Mouse (Mus musculus): ENCODE results near the gene Mmab.

DNA sequence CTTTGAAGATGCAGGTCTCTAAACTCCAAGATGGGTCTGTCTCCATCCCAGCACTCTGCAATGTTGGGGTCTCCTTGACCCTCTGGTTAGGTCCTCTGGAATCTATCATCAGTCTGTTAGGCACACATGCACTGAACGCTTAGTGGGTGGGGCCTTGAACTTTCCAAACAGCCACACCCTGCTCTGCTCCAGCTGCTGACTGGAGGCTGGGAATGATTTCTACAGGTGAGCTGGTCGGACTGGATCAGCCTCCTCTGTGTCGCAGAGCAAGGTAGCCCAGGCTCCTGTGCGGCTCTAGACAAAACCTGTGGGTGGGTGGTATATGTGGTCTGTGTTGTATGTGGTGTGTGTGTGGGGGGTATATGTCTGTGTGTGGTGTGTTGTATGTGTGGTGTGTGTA, 5.2 kb upstream of the Mmab start:
- no peak for TF ChIP-seq CTCF (IDR thresholded peaks at IDR 0.05; ENCODE audit: insufficient read depth, low read depth, low read length)
- no peak for TF ChIP-seq POLR2A (IDR thresholded peaks at IDR 0.05; ENCODE audit: insufficient read depth, low read depth, low read length)

Measured in olfactory bulb, adult 2 months (tissue).